Mouse (Mus musculus) stomach, postnatal 0 days (tissue): ENCODE data around the gene Git1.

Source experiments
- CTCF ChIP-seq: IDR thresholded peaks from 2 replicates; pipeline ENCODE4 v1.5.1; 2016; ENCODE audit warnings: antibody characterized with exemption, low read depth, mild to moderate bottlenecking, moderate library complexity
- EP300 ChIP-seq: optimal IDR thresholded peaks from 2 replicates; pipeline ENCODE3; 2016; ENCODE audit warnings: antibody characterized with exemption

GRCm38 (mm10) chr11:77532202-77532846, 39.0 kb downstream of the Git1 start:
- TF ChIP-seq CTCF = no peak
- no peak for TF ChIP-seq EP300
